Mouse (Mus musculus): Measurements from ENCODE around the gene Spns2. TPM values are rescaled to one million over a fixed set of nuclear protein-coding genes. Genes with fewer than 3 reads are reported as not detected.

The Spns2 gene
- 0.66 TPM for polyA plus RNA-seq (2014; fragmentation: Illumina TruSeq; extraction: RNeasy Lipid Tissue Mini Kit (QIAGEN cat#74804); ENCODE audit: low read depth, low replicate concordance)

DNA sequence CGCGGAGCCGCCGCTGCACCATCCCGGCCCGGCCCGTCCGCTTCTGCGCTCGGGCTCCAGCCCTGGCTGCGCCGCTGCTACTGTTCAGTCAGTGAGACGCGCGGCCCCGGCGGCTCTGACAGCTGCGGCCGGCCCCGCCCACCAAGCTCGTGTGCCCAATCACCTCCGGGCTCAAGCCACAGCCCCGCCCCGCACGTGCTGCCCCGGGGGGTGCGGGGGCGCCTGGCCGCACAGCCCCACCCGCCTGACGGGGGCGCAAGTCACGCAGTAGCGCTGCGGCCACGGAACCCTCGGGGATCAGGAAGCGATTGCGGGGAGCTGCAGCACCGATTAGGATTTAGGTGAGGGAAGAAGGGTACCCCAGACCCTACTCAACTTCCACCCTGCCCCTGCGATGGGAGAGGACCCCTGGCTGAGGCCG lies at the start of gene Spns2:
Spns2 (minus strand) TSS at position 24 of the 421 bp plus-strand sequence.

DNA sequence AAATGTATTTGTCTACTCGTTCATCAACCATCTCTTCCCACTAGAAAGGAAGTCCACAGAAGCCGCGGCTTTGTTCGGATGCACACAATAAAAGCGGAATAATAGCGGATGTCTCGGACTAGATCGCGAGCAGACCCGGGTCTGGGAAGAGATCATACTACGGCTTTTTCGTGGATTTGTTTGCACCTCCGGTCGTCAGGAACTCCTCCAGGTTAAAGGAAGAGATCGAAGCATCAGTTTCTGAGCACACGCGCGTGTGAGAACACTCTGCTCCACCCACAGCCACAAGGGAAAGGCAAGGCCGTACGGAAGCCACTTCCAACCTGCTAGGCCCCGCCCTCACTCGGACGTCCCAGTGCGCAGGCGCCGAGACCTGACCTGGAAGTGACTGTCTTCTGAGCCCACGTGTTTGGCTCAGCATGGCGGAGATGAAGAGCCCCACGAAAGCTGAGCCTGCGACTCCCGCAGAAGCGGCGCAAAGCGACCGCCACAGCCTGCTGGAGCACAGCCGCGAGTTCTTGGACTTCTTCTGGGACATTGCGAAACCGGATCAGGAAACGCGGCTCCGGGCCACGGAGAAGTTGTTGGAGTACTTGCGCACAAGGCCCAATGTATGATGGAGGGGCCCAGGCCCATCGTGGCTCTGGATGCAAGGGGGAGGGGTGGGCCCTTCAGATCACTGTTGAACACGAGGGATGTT lies 48.6 kb downstream of the Spns2 start, which contains the start of gene Mybbp1a:
Mybbp1a (plus strand) TSS at position 391 of the 700 bp plus-strand sequence.

DNA sequence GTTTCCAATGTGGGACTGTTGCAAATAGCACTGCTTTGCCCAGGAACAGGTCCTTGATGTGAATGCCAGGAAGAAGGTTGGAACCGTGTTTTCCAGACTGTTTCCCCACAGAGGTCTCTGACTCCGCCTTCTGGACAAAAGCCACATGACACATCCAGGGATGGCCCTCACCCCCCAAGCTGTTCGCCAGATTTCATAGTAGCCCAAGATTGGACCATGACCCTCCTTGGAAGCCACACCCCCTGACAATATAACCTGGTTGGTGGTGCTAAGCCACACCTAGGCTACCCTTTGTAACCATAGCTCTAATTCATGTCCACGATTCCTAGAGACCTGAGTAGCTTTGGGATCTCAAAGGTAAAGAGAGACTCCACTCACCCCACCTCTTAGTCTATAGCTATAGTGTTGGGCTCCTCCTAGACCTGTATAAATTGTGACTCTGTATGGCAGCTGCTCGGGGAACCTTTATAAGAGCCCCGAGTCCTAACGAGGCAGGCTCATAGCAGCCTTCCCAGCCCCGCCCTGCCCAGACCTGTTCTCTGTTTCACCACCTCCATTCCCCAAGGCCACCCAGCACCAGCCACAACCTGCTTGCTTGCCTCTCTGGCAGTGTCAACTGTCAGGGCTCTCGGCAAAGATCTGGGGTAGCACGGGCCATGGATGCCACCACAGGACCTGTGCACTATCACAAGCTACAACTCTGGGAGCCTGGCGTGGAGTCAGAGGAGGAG lies 54.6 kb downstream of the Spns2 start, which contains the start of gene Ggt6:
Ggt6 (plus strand) TSS at position 564 of the 731 bp plus-strand sequence.

DNA sequence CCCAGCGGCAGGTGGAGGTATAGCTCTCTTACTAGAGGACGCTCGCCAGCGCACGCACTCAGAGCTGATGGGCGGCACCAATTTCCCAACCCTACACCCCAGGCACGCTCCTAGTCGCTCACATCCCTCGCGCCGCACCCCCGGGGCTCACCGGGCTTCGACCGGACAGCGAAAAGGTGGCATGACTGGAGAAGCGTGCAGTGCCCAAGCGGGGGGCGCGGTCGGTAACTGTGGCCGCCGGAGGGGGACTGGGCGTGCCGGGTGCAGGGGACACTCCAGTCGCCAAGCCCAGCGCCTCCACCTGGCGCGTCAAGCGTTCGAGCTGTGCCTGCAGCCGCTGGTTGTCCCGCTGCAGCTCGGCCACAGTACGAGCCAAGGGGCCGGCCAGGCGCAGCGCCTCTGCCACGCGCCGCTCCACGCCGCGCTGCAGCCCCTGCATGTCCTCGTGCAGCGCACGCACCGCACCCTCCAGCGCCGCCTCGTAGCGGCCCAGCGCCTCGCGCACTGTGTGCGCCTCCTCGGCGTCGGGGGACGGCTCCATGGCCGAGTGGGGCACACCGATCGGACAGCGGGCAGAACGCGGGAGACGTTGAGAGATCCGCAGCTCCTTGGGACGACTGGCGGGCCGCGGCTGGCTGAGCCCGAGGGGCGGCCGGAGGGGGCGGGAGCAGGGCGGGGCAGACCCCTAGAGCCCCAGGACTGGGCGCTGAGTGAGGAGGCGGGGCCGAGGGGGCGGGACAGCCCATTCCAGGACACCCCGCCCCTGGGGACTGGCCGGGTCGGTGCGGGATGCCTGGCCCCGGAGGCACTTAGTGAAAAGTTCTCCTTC lies 78.4 kb downstream of the Spns2 start, which contains the start of gene Smtnl2:
Smtnl2 (minus strand) TSS at position 621 of the 829 bp plus-strand sequence.

Other genes starting within 250 kb of the Spns2 start
- gene Slc13a5, start 222.7 kb downstream of the Spns2 start, polyA plus RNA-seq (2014; fragmentation: Illumina TruSeq; extraction: RNeasy Lipid Tissue Mini Kit (QIAGEN cat#74804); ENCODE audit: low read depth, low replicate concordance), result not detected
- gene Xaf1, start 188.3 kb downstream of the Spns2 start, polyA plus RNA-seq (2014; fragmentation: Illumina TruSeq; extraction: RNeasy Lipid Tissue Mini Kit (QIAGEN cat#74804); ENCODE audit: low read depth, low replicate concordance), result 48.8 TPM
- not detected for gene Fbxo39, start 175.5 kb downstream of the Spns2 start, polyA plus RNA-seq (2014; fragmentation: Illumina TruSeq; extraction: RNeasy Lipid Tissue Mini Kit (QIAGEN cat#74804); ENCODE audit: low read depth, low replicate concordance)
- not detected for gene Tekt1, start 127.5 kb downstream of the Spns2 start, polyA plus RNA-seq (2014; fragmentation: Illumina TruSeq; extraction: RNeasy Lipid Tissue Mini Kit (QIAGEN cat#74804); ENCODE audit: low read depth, low replicate concordance)
- gene Smtnl2, start 78.2 kb downstream of the Spns2 start, polyA plus RNA-seq (2014; fragmentation: Illumina TruSeq; extraction: RNeasy Lipid Tissue Mini Kit (QIAGEN cat#74804); ENCODE audit: low read depth, low replicate concordance), result 0.57 TPM
- gene Ggt6, start 54.4 kb downstream of the Spns2 start, polyA plus RNA-seq (2014; fragmentation: Illumina TruSeq; extraction: RNeasy Lipid Tissue Mini Kit (QIAGEN cat#74804); ENCODE audit: low read depth, low replicate concordance), result 1.6 TPM
- gene Mybbp1a, start 48.5 kb downstream of the Spns2 start, polyA plus RNA-seq (2014; fragmentation: Illumina TruSeq; extraction: RNeasy Lipid Tissue Mini Kit (QIAGEN cat#74804); ENCODE audit: low read depth, low replicate concordance), result 14.2 TPM
- gene Spns3, start 60.6 kb upstream of the Spns2 start, polyA plus RNA-seq (2014; fragmentation: Illumina TruSeq; extraction: RNeasy Lipid Tissue Mini Kit (QIAGEN cat#74804); ENCODE audit: low read depth, low replicate concordance), result not detected
- gene Ube2g1, start 117.4 kb upstream of the Spns2 start, polyA plus RNA-seq (2014; fragmentation: Illumina TruSeq; extraction: RNeasy Lipid Tissue Mini Kit (QIAGEN cat#74804); ENCODE audit: low read depth, low replicate concordance), result 149 TPM
- 57.7 TPM for gene Ankfy1, start 200.1 kb upstream of the Spns2 start, polyA plus RNA-seq (2014; fragmentation: Illumina TruSeq; extraction: RNeasy Lipid Tissue Mini Kit (QIAGEN cat#74804); ENCODE audit: low read depth, low replicate concordance)